Mouse (Mus musculus) layer of hippocampus, postnatal 25 days (tissue): ENCODE results near the gene Gm5089. TPM values are rescaled to one million over a fixed set of nuclear protein-coding genes. Genes with fewer than 3 reads are reported as not detected.

Source experiments
- DNase-seq, 2 experiments: peaks; one replicate each; pipeline ENCODE4 v3.0.0; 2022; ENCODE audit warnings: mixed read lengths in 2 of 2, low spot score in 1 of 2; ENCODE audit errors: extremely low spot score in 1 of 2
- total RNA-seq, 2 experiments: library from RNA; stranded (reverse); gene quantifications; 2 replicates each; pipeline ENCODE4 v1.2.3; 2021

Gm5089 gene
- total RNA-seq, 2 experiments from 2014 or later, result 0.12 to 0.42 TPM

DNA sequence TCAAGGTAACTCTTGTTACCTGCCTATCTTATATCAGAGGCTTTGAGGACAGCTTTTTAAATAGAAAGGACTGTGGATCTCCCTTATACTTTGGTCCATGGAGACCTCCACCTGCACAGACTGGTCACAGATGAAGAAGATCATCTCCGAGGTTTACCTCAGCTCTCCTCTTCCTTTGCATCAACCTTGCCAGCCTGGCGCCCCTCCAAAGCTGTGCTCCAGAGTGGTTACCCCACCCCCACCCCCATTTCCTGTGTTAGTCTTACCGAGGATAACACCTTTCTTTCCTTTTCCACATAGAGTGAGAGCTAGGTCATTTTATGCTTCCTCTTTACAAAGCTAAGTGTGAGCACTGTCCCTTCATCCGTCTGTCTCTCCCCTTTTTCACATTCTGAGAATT is 60.0 kb downstream of the Gm5089 start:
- DNase-seq, result no peak

DNA sequence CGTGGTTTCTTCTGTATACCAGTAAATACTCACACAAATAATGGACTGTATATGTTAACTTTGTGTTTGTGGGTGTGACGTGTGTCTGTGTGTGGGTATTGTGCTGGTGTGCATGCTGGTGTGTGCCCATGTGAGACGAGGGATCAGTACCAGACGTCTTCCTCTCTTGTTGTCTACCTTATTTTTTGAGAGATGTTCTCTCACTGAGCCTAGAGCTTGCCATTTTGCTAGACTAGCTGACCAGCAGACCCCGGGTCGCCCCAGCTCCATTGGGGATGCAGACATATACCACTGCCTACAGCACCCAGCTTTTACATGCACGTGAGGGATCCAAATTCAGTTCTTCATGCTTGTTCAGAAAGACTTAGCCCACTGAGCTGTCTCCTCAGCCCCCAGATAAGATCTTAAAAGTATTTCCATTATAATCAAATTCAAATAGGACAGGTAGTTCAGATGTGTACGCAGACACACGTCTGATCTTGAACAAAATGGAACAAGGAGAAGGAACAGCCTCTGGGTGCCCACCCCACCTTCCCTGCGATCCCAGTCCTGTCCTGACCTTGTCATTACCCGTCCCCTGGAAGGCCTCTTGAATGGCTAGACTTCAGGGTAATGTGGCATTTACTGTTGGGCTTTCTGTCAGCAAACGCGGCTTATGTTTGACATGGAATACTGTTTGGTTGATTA is 61.1 kb downstream of the Gm5089 start:
- no peak for DNase-seq

DNA sequence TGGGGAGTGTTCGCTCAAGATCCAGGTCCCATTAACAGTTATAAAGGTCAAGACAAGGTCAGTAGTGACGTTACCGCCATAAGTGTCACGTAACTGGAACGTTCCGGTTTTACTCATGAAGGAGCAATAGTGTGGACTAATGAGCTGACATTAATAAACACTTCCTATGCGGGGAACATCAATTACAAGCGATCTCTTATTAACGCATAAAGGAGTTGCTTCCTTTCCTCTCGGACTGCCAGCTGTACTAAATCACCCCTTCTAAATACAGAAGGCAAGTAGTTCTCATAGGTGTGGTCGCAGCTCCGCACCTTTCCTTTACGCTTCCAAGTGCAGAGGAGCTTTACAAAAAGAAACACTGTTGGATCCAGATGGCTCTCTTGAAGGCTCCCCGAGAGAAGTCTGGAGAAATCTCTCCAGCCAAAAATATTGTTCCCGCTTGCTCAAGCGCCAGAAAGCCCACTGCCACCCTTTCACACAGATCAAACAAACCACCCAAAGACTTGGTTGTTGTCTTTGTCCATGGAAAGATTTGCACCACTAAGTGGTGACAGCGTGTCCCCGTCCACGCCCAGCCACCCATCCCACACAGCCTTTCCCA is 62.4 kb downstream of the Gm5089 start:
- no peak for DNase-seq

DNA sequence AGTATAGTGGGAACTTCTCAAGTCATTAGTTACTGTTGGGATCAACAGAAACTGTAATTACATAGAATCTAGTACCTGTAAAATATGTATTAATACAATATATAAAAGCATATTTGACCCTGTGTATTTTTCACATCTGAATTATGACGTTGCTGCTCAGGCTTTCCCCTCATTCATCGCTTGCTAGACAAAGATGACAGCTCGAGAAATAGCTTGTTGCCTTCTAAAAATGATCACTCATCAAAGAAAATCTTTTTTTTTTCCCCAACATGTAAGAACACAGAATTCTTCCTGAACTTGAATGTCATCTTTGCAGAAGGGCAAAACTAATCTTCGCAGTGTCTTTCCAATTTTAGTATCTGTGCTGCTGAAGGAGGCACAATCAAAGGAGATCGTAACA is 63.1 kb downstream of the Gm5089 start:
- DNase-seq, result no peak

DNA sequence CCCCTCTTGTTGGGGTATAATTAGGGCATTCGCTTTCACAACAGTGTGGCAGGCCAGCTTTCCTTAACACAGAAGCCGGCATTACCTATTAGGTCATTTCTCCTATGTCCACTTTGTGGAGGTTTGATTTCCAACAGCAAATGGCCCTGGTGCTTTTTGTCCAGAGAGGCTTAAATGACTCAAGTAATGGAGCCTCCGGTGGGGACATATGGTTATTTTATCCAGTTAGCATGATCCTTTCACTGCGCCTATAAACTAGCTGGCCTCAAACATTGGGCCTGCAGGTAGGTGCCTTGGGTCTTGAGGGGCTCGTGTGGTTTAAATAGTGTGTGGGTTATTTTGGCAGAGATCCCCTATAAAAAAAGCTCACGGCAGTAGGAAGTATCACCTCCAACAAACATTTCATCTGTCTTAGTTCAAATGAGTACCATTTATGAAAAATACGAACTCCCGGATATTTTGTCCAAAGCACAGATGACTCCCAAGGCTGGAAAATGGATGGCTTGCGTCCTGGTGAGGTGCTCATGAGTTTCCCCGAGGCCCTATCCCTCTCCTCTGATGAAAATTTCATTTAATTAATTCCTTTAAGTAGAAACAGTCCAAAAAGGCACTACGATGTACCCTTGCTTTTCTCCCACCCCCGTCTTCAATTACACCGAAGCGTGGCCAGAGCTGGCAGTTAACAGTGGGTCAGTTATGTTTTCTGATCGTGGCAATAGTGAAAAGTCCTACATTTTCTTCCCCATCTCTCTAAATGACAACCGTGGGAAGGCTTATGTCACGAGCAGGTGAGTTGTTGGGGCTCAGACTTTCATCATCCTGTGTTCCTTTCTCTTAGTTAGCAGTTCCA is 64.4 kb downstream of the Gm5089 start:
- DNase-seq, result no peak

DNA sequence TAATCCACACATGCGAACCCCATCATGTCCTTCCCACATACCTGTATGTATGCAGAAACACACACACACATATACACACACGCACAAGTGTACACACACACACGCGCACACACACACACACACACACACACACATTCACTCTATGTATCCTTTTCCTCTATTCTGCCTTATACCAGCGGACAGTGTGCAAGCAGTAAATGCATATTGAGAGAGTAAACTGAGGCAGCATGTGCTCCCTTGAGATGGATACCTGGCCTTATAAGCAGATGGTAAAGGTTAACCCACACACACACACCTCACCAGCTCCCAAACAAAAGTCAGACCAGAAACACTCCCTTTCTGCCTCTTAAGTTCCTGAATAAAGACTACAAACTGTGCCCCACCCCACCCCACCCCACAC is 65.2 kb downstream of the Gm5089 start:
- DNase-seq, result no peak

DNA sequence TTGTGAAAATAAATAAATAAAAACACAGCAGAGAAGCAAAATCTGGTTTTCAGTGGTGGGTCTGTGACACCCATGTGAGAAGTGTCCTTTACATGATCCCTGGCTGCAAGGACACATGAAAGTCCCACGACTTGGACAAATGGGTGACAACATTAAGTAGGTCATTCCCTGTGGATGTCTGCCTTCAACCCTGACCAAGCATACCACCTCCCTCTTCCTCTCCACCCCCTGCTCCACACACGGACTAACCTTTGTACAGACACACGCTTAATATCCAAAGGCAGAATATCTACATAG is 65.7 kb downstream of the Gm5089 start:
- no peak for DNase-seq

Other genes with a start within 250 kb of the Gm5089 start
- 1 to 10 TPM; 3.3 to 6.2 TPM for gene Zic5, start 14.6 kb upstream of the Gm5089 start, total RNA-seq
- gene Zic2, start 24.3 kb upstream of the Gm5089 start, total RNA-seq, result 10 to 100 TPM; 14.6 to 18.1 TPM
- gene Gm10837, start 39.5 kb upstream of the Gm5089 start, total RNA-seq, result under 1 TPM in 1 of 2 experiments, not detected in 1; 0.23 TPM
- 10 to 100 TPM; 35.1 to 40.6 TPM for gene Pcca, start 83.2 kb upstream of the Gm5089 start, total RNA-seq